8 mouse cellular contexts compared by ENCODE assay signal in genomic region chr9:107479593-107479992, GRCm38 (mm10). TPM values are rescaled to one million over a fixed set of nuclear protein-coding genes. Genes with fewer than 3 reads are reported as not detected.
A peak's percentile ranks its signal among the peaks of the same experiment; 100 is the strongest.
DNase-seq lines count a peak whose midpoint lies in the region; ATAC-seq lines count a peak whose summit lies in the region.

No protein-coding gene starts in this region.

- 14% methylated on average over 14 of the region's 14 CpGs for WGBS in heart, embryonic 14.5 days
- 4% methylated on average over 14 of the region's 14 CpGs for WGBS in hindbrain, embryonic 10.5 days
- 6% methylated on average over 14 of the region's 14 CpGs for WGBS in midbrain, embryonic 12.5 days

- H3K36me3 ChIP-seq in heart, embryonic 14.5 days (ENCODE audit: control insufficient read depth, insufficient read depth, low read length), result no peaks in the 10 kb centered on the region
- H3K36me3 ChIP-seq in hindbrain, embryonic 10.5 days, result no peaks in the 10 kb centered on the region
- H3K36me3 ChIP-seq in midbrain, embryonic 12.5 days, result no peaks in the 10 kb centered on the region

- H3K27me3 ChIP-seq in heart, embryonic 14.5 days (ENCODE audit: control insufficient read depth, insufficient read depth, low read length), result peaks cover 7% of the 10 kb centered on the region; the same call in 1 of the 2 replicates
- peaks cover 26% of the 10 kb centered on the region; the same call in 1 of the 2 replicates for H3K27me3 ChIP-seq in hindbrain, embryonic 10.5 days (ENCODE audit: insufficient read depth, poor library complexity, severe bottlenecking)
- 0 out of 2 replicates have a peak, but pooled peaks cover 12% of the 10 kb centered on the region for H3K27me3 ChIP-seq in midbrain, embryonic 12.5 days

- H3K4me2 ChIP-seq in heart, embryonic 14.5 days (ENCODE audit: low read length), result peak overlapping the region; percentile 44
- H3K4me2 ChIP-seq in midbrain, embryonic 12.5 days (replicated peaks), result peak overlapping the region; percentile 33

- no peak for DNase-seq in heart, postnatal 10 days
- DNase-seq in R1 (ENCODE audit: low read depth, low spot score) (peak; percentile 85), adipocyte (ENCODE audit: low spot score) (no peak)
- DNase-seq in hindbrain, embryonic 10.5 days (ENCODE audit: low spot score), result peak; percentile 54
- DNase-seq in urinary bladder, postnatal 10 days (ENCODE audit: low spot score), result no peak

- no peak for ATAC-seq in heart, embryonic 14.5 days (ENCODE audit: insufficient number of reproducible peaks, insufficient read depth, low FRiP score, low read depth)
- no peak for ATAC-seq in midbrain, embryonic 12.5 days (ENCODE audit: low FRiP score, low read depth)
- ATAC-seq in monocyte, adult 5-6 weeks (replicated peaks; ENCODE audit: insufficient number of reproducible peaks, low FRiP score, low TSS enrichment, poor library complexity, severe bottlenecking), result no peak

- H3K9ac ChIP-seq in heart, embryonic 14.5 days (ENCODE audit: low read length), result 0 out of 2 replicates have a peak overlapping the region, but pooled peaks have one; percentile 16
- peak overlapping the region; percentile 31; the same call in 1 of the 2 replicates for H3K9ac ChIP-seq in midbrain, embryonic 12.5 days (replicated peaks)

- intact Hi-C loops in heart, postnatal 10 days (cut with DNase I), result no loop called here

- H3K27ac ChIP-seq in heart, embryonic 14.5 days (replicated peaks in 1 of 2; ENCODE audit: control insufficient read depth in 1 of 2, insufficient read depth in 1 of 2, low read depth in 2 of 2, low read length in 2 of 2), result no peak overlapping the region
- H3K27ac ChIP-seq in hindbrain, embryonic 10.5 days, result peak overlapping the region; percentile 85
- peak overlapping the region; percentile 76 for H3K27ac ChIP-seq in midbrain, embryonic 12.5 days (replicated peaks)

- no peaks in the 10 kb centered on the region for H3K9me3 ChIP-seq in heart, embryonic 14.5 days (ENCODE audit: control insufficient read depth, low read length)
- no peaks in the 10 kb centered on the region for H3K9me3 ChIP-seq in hindbrain, embryonic 10.5 days
- H3K9me3 ChIP-seq in midbrain, embryonic 12.5 days, result no peaks in the 10 kb centered on the region

- H3K4me3 ChIP-seq in heart, embryonic 14.5 days (ENCODE audit: control insufficient read depth in 1 of 2, insufficient read depth in 1 of 2, low read depth in 1 of 2, low read length in 2 of 2), result 0 out of 4 replicates have a peak overlapping the region, but pooled peaks have one; percentile 2 to 3
- peak overlapping the region; percentile 29 for H3K4me3 ChIP-seq in hindbrain, embryonic 10.5 days
- H3K4me3 ChIP-seq in midbrain, embryonic 12.5 days, result peak overlapping the region; percentile 7; the same call in 1 of the 2 replicates

- peaks cover 0 to 2% of the 10 kb centered on the region in 2 experiments; a peak in 1 of 4 replicates for H3K4me1 ChIP-seq in heart, embryonic 14.5 days (ENCODE audit: control insufficient read depth in 2 of 2, insufficient read depth in 2 of 2, low read length in 2 of 2)
- peaks cover 56% of the 10 kb centered on the region for H3K4me1 ChIP-seq in hindbrain, embryonic 10.5 days (replicated peaks)
- H3K4me1 ChIP-seq in midbrain, embryonic 12.5 days, result peaks cover 43% of the 10 kb centered on the region

RNA-seq across cellular contexts. Expression of gene Tmem115, which starts 54.2 kb away (rescaled TPM):
- polyA plus RNA-seq in heart, embryonic 14.5 days (2014; fragmentation: Nextera tagmentation; extraction: Ambion mirVana), result 38.6 and 39.7 TPM in 2 replicates
- total RNA-seq in heart, postnatal 10 days (2021), result 10 to 100 TPM; 25.0 to 26.5 TPM
- 36.5 and 44.8 TPM in 2 replicates for polyA plus RNA-seq in hindbrain, embryonic 10.5 days (2016; fragmentation: Nextera tagmentation; extraction: Ambion mirVana)
- polyA plus RNA-seq in midbrain, embryonic 12.5 days (2016; fragmentation: Nextera tagmentation; extraction: Ambion mirVana), result 43.6 TPM in 2 replicates
- 19.0 to 26.5 TPM (median 21.7 TPM) in 3 replicates for total RNA-seq in monocyte, adult 5-6 weeks (2017)

Comparison
In these comparisons a context has a peak if more than half of its experiments do, and no peak if none do; other contexts are left out.
1. H3K27ac ChIP-seq: peak in hindbrain, embryonic 10.5 days (single experiment) and midbrain, embryonic 12.5 days (single experiment); none in heart, embryonic 14.5 days (0 of 2).
2. DNase-seq: peak in R1 (single experiment) and hindbrain, embryonic 10.5 days (single experiment); none in heart, postnatal 10 days (0 of 2), urinary bladder, postnatal 10 days (single experiment) and adipocyte (single experiment).
3. Peak in every context shown above with its lines, with median percentiles within 50 percentile points of each other: H3K4me3 ChIP-seq.